Mouse (Mus musculus): ENCODE measurements around the gene Sirt7. TPM values are rescaled to one million over a fixed set of nuclear protein-coding genes. Genes with fewer than 3 reads are reported as not detected.

Gene Sirt7
- total and polyA plus RNA-seq, 3 experiments = 72.3 to 78.2 TPM; not detected in 1

GRCm38 (mm10) chr11:120629341-120629730, 4.3 kb upstream of the Sirt7 start:
- H3K27ac ChIP-seq (ENCODE audit: control insufficient read depth, low read depth, low read length) = no peak overlapping the region
- no peak overlapping the region for H3K4me3 ChIP-seq (ENCODE audit: control insufficient read depth in 1 of 2, insufficient read depth in 1 of 2, low read depth in 2 of 2, low read length in 2 of 2)
- peaks cover 64% of the 10 kb centered on the region for H3K79me2 ChIP-seq (ENCODE audit: control insufficient read depth, insufficient read depth, low read length, poor library complexity)
- H3K4me1 ChIP-seq (ENCODE audit: control insufficient read depth in 1 of 2, insufficient read depth in 2 of 2, low read length in 2 of 2) = peaks cover 19 to 41% of the 10 kb centered on the region in 2 experiments
- DNase-seq (ENCODE audit: low read depth, low spot score) = peak; percentile 18
- no peak overlapping the region for H3K9ac ChIP-seq (ENCODE audit: control insufficient read depth, low read depth, low read length, poor library complexity, severe bottlenecking)
- H3K9me3 ChIP-seq (replicated peaks; ENCODE audit: insufficient read depth, low read length) = no peaks in the 10 kb centered on the region
- H3K27me3 ChIP-seq (ENCODE audit: control insufficient read depth in 1 of 2, insufficient read depth in 2 of 2, low read length in 2 of 2) = no peaks in the 10 kb centered on the region
- H3K36me3 ChIP-seq (ENCODE audit: control insufficient read depth in 1 of 2, insufficient read depth in 2 of 2, low read length in 2 of 2) = peaks cover 3 to 31% of the 10 kb centered on the region in 2 experiments; a peak in 3 of 4 replicates
- TF ChIP-seq EP300 (IDR thresholded peaks at IDR 0.05; ENCODE audit: low read depth in 1 of 2, low read length in 2 of 2) = no peak
- no peak for TF ChIP-seq BHLHE40 (IDR thresholded peaks at IDR 0.05; ENCODE audit: borderline replicate concordance, low read depth, low read length)
- no peak for TF ChIP-seq ZMIZ1 (IDR thresholded peaks at IDR 0.05; ENCODE audit: low read depth, low read length)
- no peak for TF ChIP-seq POLR2AphosphoS5 (IDR thresholded peaks at IDR 0.05; ENCODE audit: borderline replicate concordance, low read depth, low read length)
- no peak for TF ChIP-seq NRF1 (IDR thresholded peaks at IDR 0.05; ENCODE audit: insufficient read depth, low read depth, low read length, poor library complexity, severe bottlenecking)
- no peak for TF ChIP-seq UBTF (IDR thresholded peaks at IDR 0.05; ENCODE audit: borderline replicate concordance, insufficient read depth, low read depth, low read length)
- TF ChIP-seq POLR2AphosphoS2 (IDR thresholded peaks at IDR 0.05; ENCODE audit: low read length) = no peak
- no peak for TF ChIP-seq MAZ (IDR thresholded peaks at IDR 0.05; ENCODE audit: low read depth, low read length)

GRCm38 (mm10) chr11:120628601-120629340, 3.7 kb upstream of the Sirt7 start:
- DNase-seq (ENCODE audit: low read depth, low spot score) = no peak
- Histone ChIP-seq H3K4me3 (ENCODE audit: control insufficient read depth in 1 of 2, insufficient read depth in 1 of 2, low read depth in 2 of 2, low read length in 2 of 2) (no peak overlapping the region), H3K27me3 (ENCODE audit: control insufficient read depth in 1 of 2, insufficient read depth in 2 of 2, low read length in 2 of 2) (no peaks in the 10 kb centered on the region), H3K4me1 (ENCODE audit: control insufficient read depth in 1 of 2, insufficient read depth in 2 of 2, low read length in 2 of 2) (peaks cover 19 to 39% of the 10 kb centered on the region in 2 experiments), H3K79me2 (ENCODE audit: control insufficient read depth, insufficient read depth, low read length, poor library complexity) (peaks cover 65% of the 10 kb centered on the region), H3K9ac (ENCODE audit: control insufficient read depth, low read depth, low read length, poor library complexity, severe bottlenecking) (no peak overlapping the region), H3K36me3 (ENCODE audit: control insufficient read depth in 1 of 2, insufficient read depth in 2 of 2, low read length in 2 of 2) (peaks cover 3 to 32% of the 10 kb centered on the region in 2 experiments; a peak in 3 of 4 replicates), H3K27ac (ENCODE audit: control insufficient read depth, low read depth, low read length) (no peak overlapping the region), H3K9me3 (replicated peaks; ENCODE audit: insufficient read depth, low read length) (no peaks in the 10 kb centered on the region)
- TF ChIP-seq TCF12 (IDR thresholded peaks at IDR 0.05; ENCODE audit: low read depth, low read length) (no peak), CHD1 (IDR thresholded peaks at IDR 0.05; ENCODE audit: low read depth, low read length) (no peak), MYC (IDR thresholded peaks at IDR 0.05; ENCODE audit: low read depth, low read length) (no peak)

Measured in MEL (cell line).